Mouse (Mus musculus) lung, embryonic 16.5 days (tissue): ENCODE data around the gene Tmem268. TPM values are rescaled to one million over a fixed set of nuclear protein-coding genes. Genes with fewer than 3 reads are reported as not detected.

Source experiments
- ATAC-seq: fragments of 200-750 bp; cut with Nextera tagmentation; 2 replicates; pipeline ENCODE4 v1.8.0; 2017; ENCODE audit warnings: low read depth, mild to moderate bottlenecking, moderate library complexity
- H3K27ac ChIP-seq: fragments of 300-500 bp; sonication (generic); 2 replicates; pipeline ENCODE4 v1.5.1; 2014; ENCODE audit warnings: mild to moderate bottlenecking, control low read depth, low read length
- H3K27me3 ChIP-seq: fragments of 300-500 bp; sonication (generic); 2 replicates; pipeline ENCODE4 v1.6.1; 2014; ENCODE audit warnings: low read depth, low read length, mixed read lengths; ENCODE audit not compliant: control insufficient read depth, insufficient read depth
- H3K36me3 ChIP-seq: fragments of 300-500 bp; sonication (generic); 2 replicates; pipeline ENCODE4 v1.6.1; 2014; ENCODE audit warnings: low read length; ENCODE audit not compliant: control insufficient read depth, insufficient read depth
- H3K4me1 ChIP-seq: fragments of 300-500 bp; sonication (generic); replicated peaks from 2 replicates; pipeline ENCODE4 v1.6.1; 2014; ENCODE audit warnings: low read length, mixed read lengths; ENCODE audit not compliant: control insufficient read depth, insufficient read depth
- H3K4me2 ChIP-seq: fragments of 300-500 bp; sonication (generic); 2 replicates; pipeline ENCODE4 v1.6.1; 2014; ENCODE audit warnings: low read depth, low read length, control low read depth
- H3K4me3 ChIP-seq: fragments of 300-500 bp; sonication (generic); 2 replicates; pipeline ENCODE4 v1.5.1; 2014; ENCODE audit warnings: mild to moderate bottlenecking, low read length, control low read depth
- H3K9ac ChIP-seq: fragments of 300-500 bp; sonication (generic); 2 replicates; pipeline ENCODE4 v1.6.1; 2014; ENCODE audit warnings: low read length, control low read depth
- H3K9me3 ChIP-seq: fragments of 300-500 bp; sonication (generic); 2 replicates; pipeline ENCODE4 v1.6.1; 2016; ENCODE audit warnings: low read length; ENCODE audit not compliant: control insufficient read depth
- WGBS: fragments of 180-500 bp; shearing (Covaris S2); extraction: QIAGEN DNeasy Blood & Tissue Kit; methylation state at CpG from one replicate; pipeline ENCODE4 v1.1.7; 2014; 5-methylcytosine and 5-hydroxymethylcytosine counted together
- polyA plus RNA-seq: library from polyadenylated mRNA; unstranded; fragments of >200 nt; fragmentation: Nextera tagmentation; extraction: Ambion mirVana; gene quantifications from 2 replicates; pipeline ENCODE4 v1.2.1, GENCODE M21; 2015

Gene Tmem268
- 8.8 and 9.6 TPM in 2 replicates for polyA plus RNA-seq

DNA sequence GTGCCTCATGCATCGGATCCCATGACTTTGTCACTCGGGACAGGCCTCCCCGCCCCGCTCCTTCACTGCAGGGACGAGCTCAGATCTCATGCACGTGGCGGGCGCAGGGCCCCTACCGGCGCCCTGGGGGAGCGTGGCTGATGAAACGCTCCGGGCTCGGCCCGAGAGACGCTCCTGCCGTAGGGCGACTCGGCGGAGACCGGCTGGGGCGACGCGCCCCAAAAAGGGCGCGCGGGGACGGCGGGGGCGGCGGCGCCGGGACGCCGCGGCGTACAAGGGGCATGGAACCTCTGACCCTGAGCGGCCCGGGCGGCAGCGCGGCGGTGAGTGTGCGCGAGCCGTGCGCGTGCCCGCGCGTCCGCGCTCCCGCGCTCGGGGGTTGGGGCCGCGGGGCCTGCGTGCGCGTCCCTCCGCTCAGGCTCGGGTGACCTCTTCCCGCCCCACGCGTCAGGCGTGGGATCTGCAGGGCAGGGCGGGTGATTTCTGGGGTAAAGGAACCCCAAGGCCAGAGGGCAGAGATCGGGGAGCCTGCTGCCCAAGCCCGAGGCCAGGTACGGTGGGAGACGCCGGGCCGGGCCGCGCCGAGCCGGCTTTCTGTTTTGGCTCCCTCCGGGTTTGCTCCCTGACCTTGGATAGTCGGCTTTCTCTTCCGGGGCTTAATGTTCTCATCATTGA, at the start of gene Tmem268:
Gene Tmem268, plus strand, starts transcription at position 375 of the 675 bp plus-strand sequence.
- Histone ChIP-seq H3K27me3 (no peaks in the 10 kb centered on the region), H3K4me2 (peak within 1 kb of the TSS; percentile 83), H3K36me3 (peaks cover 2% of the 10 kb centered on the region; the same call in 1 of the 2 replicates), H3K4me3 (peak within 1 kb of the TSS; percentile 78), H3K9ac (peak within 1 kb of the TSS; percentile 89), H3K4me1 (peaks cover 42% of the 10 kb centered on the region), H3K27ac (peak within 1 kb of the TSS; percentile 76), H3K9me3 (no peaks in the 10 kb centered on the region)
- WGBS = 0% methylated on average over 80 of the region's 81 CpGs
- ATAC-seq = peak; percentile 72

DNA sequence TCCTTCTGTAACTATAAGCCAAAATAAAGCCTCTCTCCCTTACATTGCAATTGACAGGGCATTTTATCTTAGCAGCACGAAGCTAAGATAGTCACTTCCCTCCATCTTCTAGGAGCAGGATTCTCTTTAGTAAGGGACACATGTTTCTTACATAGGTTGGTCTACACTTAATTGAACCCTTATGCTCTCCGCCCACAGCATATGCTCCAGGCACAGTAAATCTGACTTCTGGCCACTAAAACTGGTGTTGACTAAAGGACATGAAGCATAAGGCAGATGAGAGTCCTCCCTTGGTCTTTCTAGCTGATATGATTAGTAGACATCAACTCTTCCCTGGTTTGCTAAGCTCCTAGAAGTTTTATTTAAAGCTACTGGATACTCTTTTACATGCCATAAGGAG, 45.7 kb upstream of the Tmem268 start:
- Histone ChIP-seq H3K4me2 (no peak overlapping the region), H3K4me3 (no peak overlapping the region), H3K9ac (no peak overlapping the region), H3K4me1 (no peaks in the 10 kb centered on the region), H3K36me3 (no peaks in the 10 kb centered on the region), H3K27me3 (no peaks in the 10 kb centered on the region), H3K27ac (no peak overlapping the region), H3K9me3 (no peaks in the 10 kb centered on the region)
- no peak for ATAC-seq
- WGBS = 85% methylated on average over 2 of the region's 2 CpGs

DNA sequence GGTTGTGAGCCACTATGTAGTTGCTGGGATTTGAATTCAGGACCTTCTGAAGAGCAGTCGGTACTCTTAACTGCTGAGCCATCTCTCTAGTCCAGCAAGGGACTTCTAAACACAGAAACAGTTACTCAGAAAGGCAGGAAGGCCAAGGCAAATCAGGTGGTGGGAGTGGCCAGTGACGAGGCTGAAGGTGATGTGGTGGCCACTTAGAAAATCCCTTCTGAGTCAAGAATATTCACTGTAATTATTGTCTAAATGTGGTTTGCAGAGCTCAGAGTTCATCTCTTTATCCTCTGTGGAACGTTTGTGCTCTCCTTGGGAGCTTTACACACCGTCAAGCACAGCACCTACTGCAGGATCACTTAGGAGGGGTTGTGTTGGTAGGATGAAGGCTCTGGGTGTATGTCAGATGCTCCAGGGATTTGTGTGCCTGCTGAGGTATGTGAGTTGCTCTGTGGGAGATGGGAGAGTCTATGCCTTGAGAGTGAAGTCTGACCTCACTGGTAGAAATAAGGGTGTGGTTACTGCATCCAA, 44.1 kb upstream of the Tmem268 start:
- WGBS = 54% methylated on average over 4 of the region's 4 CpGs
- Histone ChIP-seq H3K27me3 (no peaks in the 10 kb centered on the region), H3K4me3 (no peak overlapping the region), H3K4me1 (no peaks in the 10 kb centered on the region), H3K27ac (no peak overlapping the region), H3K9ac (no peak overlapping the region), H3K4me2 (no peak overlapping the region), H3K9me3 (no peaks in the 10 kb centered on the region), H3K36me3 (no peaks in the 10 kb centered on the region)
- no peak for ATAC-seq

DNA sequence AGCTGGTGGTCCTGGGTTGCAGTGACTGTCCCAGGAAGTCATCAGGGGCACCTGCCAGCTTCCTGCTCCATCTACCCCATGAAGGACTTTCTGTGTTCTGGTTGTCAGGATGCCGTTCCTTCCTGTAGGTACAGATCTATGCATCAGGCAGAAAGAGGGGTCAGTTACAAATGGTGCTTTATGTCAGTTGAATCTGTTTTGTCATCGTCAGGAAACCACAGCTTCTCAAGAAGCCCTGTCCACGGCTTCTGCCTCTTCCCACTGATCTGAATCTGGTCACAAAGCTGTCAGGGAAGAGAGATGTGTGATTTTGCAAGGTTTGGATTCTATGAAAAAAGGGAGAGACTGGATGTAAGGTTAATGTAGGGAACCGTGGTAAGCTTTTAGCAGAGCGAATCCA, 43.6 kb upstream of the Tmem268 start:
- no peak overlapping the region for H3K4me2 ChIP-seq
- H3K36me3 ChIP-seq = no peaks in the 10 kb centered on the region
- ATAC-seq = no peak
- WGBS = 67% methylated on average over 5 of the region's 5 CpGs
- H3K4me3 ChIP-seq = no peak overlapping the region
- H3K4me1 ChIP-seq = no peaks in the 10 kb centered on the region
- H3K9me3 ChIP-seq = no peaks in the 10 kb centered on the region
- no peak overlapping the region for H3K9ac ChIP-seq
- no peaks in the 10 kb centered on the region for H3K27me3 ChIP-seq
- no peak overlapping the region for H3K27ac ChIP-seq

DNA sequence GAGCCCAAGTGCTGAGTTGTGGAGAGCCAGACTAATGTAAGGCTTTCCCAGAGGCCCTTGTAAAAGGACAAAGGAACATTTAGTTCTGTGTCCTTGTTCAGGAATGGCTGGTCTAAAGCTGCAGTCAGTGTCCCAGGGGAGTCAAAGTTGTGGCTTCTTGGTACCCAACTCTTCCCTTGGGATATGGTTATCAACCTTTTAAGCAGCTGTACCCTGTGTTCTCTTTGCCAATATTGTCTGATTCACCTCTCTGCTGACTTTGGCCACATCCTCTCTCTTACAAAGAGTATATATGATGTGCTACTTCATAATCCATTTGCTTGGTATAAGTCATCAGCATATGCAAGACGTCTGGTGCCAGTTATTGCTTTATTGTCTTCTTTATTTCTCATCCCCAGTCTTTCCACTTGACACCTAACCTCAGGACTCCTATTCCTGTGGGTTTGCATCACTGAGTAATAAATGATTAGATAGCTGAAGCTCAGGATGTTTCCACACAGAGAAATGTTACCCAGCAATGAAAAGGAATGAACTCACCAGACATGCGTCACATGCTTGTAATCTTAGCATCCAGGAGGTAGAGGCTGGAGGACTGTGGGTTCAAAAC, 36.7 kb upstream of the Tmem268 start:
- Histone ChIP-seq H3K27ac (no peak overlapping the region), H3K9ac (no peak overlapping the region), H3K4me3 (no peak overlapping the region), H3K4me2 (no peak overlapping the region), H3K27me3 (no peaks in the 10 kb centered on the region), H3K9me3 (no peaks in the 10 kb centered on the region), H3K36me3 (no peaks in the 10 kb centered on the region), H3K4me1 (no peaks in the 10 kb centered on the region)
- 68% methylated on average over 2 of the region's 2 CpGs for WGBS
- no peak for ATAC-seq

DNA sequence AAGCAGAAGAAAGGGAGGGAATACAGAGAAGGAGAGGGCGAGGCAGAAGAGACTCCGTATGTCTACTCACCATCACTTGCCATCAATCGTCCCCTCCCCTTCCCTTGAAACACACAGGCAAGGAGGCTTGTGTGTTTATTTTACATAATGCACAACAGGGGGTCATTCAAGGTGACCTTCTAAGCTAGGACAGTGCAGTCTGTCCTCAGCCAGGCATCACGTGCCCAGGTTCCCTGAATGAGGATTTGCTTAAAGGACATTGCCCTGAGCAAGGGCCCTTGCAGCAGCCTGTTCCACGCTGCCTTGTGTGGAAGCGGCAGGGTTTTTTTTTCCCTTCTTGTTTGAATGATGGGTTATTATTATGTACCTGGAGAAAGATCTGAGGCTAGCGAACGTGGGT, 33.1 kb upstream of the Tmem268 start:
- ATAC-seq = no peak
- no peaks in the 10 kb centered on the region for H3K9me3 ChIP-seq
- H3K4me3 ChIP-seq = no peak overlapping the region
- H3K36me3 ChIP-seq = no peaks in the 10 kb centered on the region
- H3K4me2 ChIP-seq = no peak overlapping the region
- H3K4me1 ChIP-seq = no peaks in the 10 kb centered on the region
- H3K9ac ChIP-seq = no peak overlapping the region
- H3K27ac ChIP-seq = no peak overlapping the region
- 70% methylated on average over 8 of the region's 8 CpGs for WGBS
- no peaks in the 10 kb centered on the region for H3K27me3 ChIP-seq

DNA sequence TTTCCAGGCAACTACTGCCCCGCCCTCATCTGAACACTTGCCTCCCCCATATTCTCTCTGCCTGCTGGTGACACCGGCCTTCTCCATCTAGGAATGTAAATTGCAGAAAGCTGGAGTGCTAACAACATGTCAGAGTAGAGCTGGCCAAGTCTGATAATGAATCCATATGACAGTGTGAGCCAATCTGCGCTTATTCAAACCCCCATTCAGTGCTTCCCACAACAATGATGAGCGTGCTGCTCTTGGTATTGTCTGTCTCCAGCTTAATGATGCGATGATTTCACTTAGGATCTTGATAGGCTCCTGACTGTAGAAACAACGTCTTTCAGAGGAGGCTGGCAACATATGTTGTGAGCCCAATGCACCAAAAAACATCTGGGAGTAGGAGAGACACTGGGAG, 29.6 kb upstream of the Tmem268 start:
- Histone ChIP-seq H3K36me3 (no peaks in the 10 kb centered on the region), H3K4me2 (no peak overlapping the region), H3K9me3 (no peaks in the 10 kb centered on the region), H3K27ac (no peak overlapping the region), H3K4me1 (no peaks in the 10 kb centered on the region), H3K27me3 (no peaks in the 10 kb centered on the region), H3K4me3 (no peak overlapping the region), H3K9ac (no peak overlapping the region)
- ATAC-seq = no peak
- 66% methylated on average over 6 of the region's 6 CpGs for WGBS

DNA sequence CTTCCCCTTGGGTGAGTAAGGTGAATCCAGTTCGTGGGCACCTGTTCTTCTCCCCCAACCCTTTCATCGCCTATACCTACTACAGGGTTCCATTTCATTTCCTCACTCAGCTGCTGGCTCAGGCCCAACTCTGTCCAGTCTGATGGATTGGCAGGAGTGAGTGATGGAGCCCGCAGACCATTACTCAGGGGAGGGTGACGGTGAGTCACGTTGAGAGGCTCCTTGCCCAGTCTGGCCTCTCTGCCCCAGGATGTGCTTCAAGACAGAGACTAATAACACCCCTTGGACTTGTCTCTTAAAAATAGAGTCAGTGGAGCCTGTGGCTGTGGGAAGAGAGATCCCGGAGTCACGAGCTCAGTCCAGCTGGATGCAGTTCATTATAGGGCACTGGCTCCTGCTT, 28.2 kb upstream of the Tmem268 start:
- Histone ChIP-seq H3K4me3 (no peak overlapping the region), H3K9ac (no peak overlapping the region), H3K27ac (no peak overlapping the region), H3K27me3 (no peaks in the 10 kb centered on the region), H3K4me1 (no peaks in the 10 kb centered on the region), H3K4me2 (no peak overlapping the region), H3K36me3 (no peaks in the 10 kb centered on the region), H3K9me3 (no peaks in the 10 kb centered on the region)
- 64% methylated on average over 7 of the region's 7 CpGs for WGBS
- no peak for ATAC-seq

DNA sequence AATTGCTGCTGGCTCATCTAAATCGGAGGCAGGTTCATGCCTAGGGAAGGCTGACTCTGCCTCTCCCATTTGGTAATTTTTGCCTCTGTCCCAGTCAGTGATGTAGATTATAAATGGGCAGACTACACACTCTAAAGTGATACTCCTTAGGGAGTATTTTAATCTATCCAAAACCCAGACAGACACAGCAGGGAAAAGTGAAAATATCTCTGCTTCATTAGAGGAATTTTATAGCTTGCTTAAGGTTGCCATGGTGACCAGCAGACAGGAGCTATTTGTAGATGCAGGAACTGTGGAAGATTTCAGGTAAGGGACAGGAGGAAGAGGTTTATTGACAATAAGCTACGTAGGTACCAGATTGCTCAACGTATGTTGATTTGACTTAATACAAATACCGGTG, 21.0 kb upstream of the Tmem268 start:
- H3K4me1 ChIP-seq = no peaks in the 10 kb centered on the region
- no peak overlapping the region for H3K27ac ChIP-seq
- 77% methylated on average over 4 of the region's 4 CpGs for WGBS
- H3K4me2 ChIP-seq = no peak overlapping the region
- H3K36me3 ChIP-seq = no peaks in the 10 kb centered on the region
- H3K27me3 ChIP-seq = no peaks in the 10 kb centered on the region
- no peak overlapping the region for H3K4me3 ChIP-seq
- H3K9me3 ChIP-seq = no peaks in the 10 kb centered on the region
- no peak for ATAC-seq
- H3K9ac ChIP-seq = no peak overlapping the region
